Mouse (Mus musculus): ENCODE measurements around the gene Gstm1.
A peak's percentile ranks its signal among the peaks of the same experiment; 100 is the strongest.

Gstm1 gene

DNA sequence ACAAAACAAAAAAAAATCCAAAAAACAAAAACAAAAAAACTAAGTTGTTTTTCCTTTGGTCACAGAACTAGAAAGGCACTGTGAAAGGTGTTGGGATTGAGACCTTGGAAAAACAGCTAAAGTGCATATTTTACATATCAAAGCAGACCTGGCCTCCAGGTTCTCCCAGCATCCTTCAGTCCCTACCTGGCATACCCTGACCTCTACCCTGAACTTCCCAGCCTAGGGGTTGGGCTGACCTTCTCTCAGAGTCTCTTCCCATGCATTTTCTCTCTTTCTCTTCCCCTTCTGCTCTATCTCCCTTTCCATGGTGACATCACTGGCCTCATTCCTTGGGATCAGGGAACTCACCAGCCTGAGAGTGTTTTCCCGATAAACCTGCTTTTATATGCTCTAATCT, 52.2 kb downstream of the Gstm1 start:
- DNase-seq (ENCODE audit: low read depth), result no peak

DNA sequence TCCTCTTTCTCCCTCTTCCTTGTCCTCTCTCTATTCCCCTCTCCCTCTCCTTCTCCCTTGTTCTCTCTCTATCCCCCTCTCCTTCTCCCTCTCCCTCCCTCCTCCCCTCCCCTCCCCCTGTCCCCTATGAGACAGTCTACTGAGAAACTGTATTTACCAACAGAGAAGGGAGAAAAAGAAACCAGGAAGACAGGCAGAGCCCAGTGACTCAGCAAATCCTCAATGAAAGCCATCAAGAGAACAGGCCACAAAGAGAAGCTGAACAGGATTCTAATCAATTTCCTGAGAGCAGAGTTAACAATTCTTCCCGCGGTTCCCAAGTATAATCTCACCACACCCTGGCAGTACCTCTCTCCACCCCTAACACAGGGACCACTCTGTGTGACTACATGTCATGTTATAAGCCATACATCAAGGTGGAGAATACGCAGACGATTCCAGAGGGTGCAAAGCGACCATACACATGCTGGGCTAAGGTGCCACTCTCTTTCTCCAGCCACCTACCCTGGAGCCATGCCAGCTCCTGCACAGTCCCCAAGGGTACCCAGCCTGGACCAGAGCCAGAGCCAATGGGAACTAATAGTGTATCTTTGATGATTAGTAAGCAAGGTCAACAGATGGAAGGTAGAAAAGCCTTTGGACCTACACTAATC, 53.0 kb downstream of the Gstm1 start:
- DNase-seq (ENCODE audit: low read depth), result peak; percentile 65

- no peak for DNase-seq (ENCODE audit: low read depth)
Observed at GRCm38 (mm10) chr3:107964026-107964425, 53.7 kb downstream of the Gstm1 start.

Data from NIH3T3 (cell line).